Mouse (Mus musculus): ENCODE measurements around the gene Galnt18.

Gene Galnt18

GRCm38 (mm10) chr7:111779504-111780242 is at the start of gene Galnt18:
Galnt18 (minus strand) TSS chr7:111779977.
- H3K27me3 ChIP-seq (ENCODE audit: control insufficient read depth, insufficient read depth, low read length, poor library complexity, severe bottlenecking), result no peaks in the 10 kb centered on the region
- no peaks in the 10 kb centered on the region for H3K36me3 ChIP-seq (ENCODE audit: control insufficient read depth, insufficient read depth, low read length, poor library complexity, severe bottlenecking)
- DNase-seq (ENCODE audit: low read depth, low spot score), result no peak

- Histone ChIP-seq H3K36me3 (ENCODE audit: control insufficient read depth, insufficient read depth, low read length, poor library complexity, severe bottlenecking) (no peaks in the 10 kb centered on the region), H3K27me3 (ENCODE audit: control insufficient read depth, insufficient read depth, low read length, poor library complexity, severe bottlenecking) (no peaks in the 10 kb centered on the region)
- DNase-seq (ENCODE audit: low read depth, low spot score), result no peak
Measured at GRCm38 (mm10) chr7:111827337-111827736, 47.6 kb upstream of the Galnt18 start.

GRCm38 (mm10) chr7:111813093-111813492 is 33.3 kb upstream of the Galnt18 start:
- DNase-seq (ENCODE audit: low read depth, low spot score), result no peak
- H3K27me3 ChIP-seq (ENCODE audit: control insufficient read depth, insufficient read depth, low read length, poor library complexity, severe bottlenecking), result no peaks in the 10 kb centered on the region
- no peaks in the 10 kb centered on the region for H3K36me3 ChIP-seq (ENCODE audit: control insufficient read depth, insufficient read depth, low read length, poor library complexity, severe bottlenecking)

- DNase-seq (ENCODE audit: low read depth, low spot score), result no peak
- Histone ChIP-seq H3K36me3 (ENCODE audit: control insufficient read depth, insufficient read depth, low read length, poor library complexity, severe bottlenecking) (no peaks in the 10 kb centered on the region), H3K27me3 (ENCODE audit: control insufficient read depth, insufficient read depth, low read length, poor library complexity, severe bottlenecking) (no peaks in the 10 kb centered on the region)
Measured at GRCm38 (mm10) chr7:111811036-111811435, 31.3 kb upstream of the Galnt18 start.

- DNase-seq (ENCODE audit: low read depth, low spot score), result no peak
- no peaks in the 10 kb centered on the region for H3K27me3 ChIP-seq (ENCODE audit: control insufficient read depth, insufficient read depth, low read length, poor library complexity, severe bottlenecking)
- no peaks in the 10 kb centered on the region for H3K36me3 ChIP-seq (ENCODE audit: control insufficient read depth, insufficient read depth, low read length, poor library complexity, severe bottlenecking)
Measured at GRCm38 (mm10) chr7:111809796-111810195, 30.0 kb upstream of the Galnt18 start.

GRCm38 (mm10) chr7:111806083-111806482 is 26.3 kb upstream of the Galnt18 start:
- Histone ChIP-seq H3K27me3 (ENCODE audit: control insufficient read depth, insufficient read depth, low read length, poor library complexity, severe bottlenecking) (no peaks in the 10 kb centered on the region), H3K36me3 (ENCODE audit: control insufficient read depth, insufficient read depth, low read length, poor library complexity, severe bottlenecking) (no peaks in the 10 kb centered on the region)
- DNase-seq (ENCODE audit: low read depth, low spot score), result no peak

- H3K27me3 ChIP-seq (ENCODE audit: control insufficient read depth, insufficient read depth, low read length, poor library complexity, severe bottlenecking), result no peaks in the 10 kb centered on the region
- DNase-seq (ENCODE audit: low read depth, low spot score), result no peak
Measured at GRCm38 (mm10) chr7:111804646-111805045, 24.9 kb upstream of the Galnt18 start.

GRCm38 (mm10) chr7:111800785-111801184 is 21.0 kb upstream of the Galnt18 start:
- Histone ChIP-seq H3K27me3 (ENCODE audit: control insufficient read depth, insufficient read depth, low read length, poor library complexity, severe bottlenecking) (no peaks in the 10 kb centered on the region), H3K36me3 (ENCODE audit: control insufficient read depth, insufficient read depth, low read length, poor library complexity, severe bottlenecking) (no peaks in the 10 kb centered on the region)
- no peak for DNase-seq (ENCODE audit: low read depth, low spot score)

More at GRCm38 (mm10) chr7:111804646-111805045, 24.9 kb upstream of the Galnt18 start:
- H3K36me3 ChIP-seq (ENCODE audit: control insufficient read depth, insufficient read depth, low read length, poor library complexity, severe bottlenecking), result no peaks in the 10 kb centered on the region

- H3K27me3 ChIP-seq (ENCODE audit: control insufficient read depth, insufficient read depth, low read length, poor library complexity, severe bottlenecking), result no peaks in the 10 kb centered on the region
- DNase-seq (ENCODE audit: low read depth, low spot score), result no peak
- H3K36me3 ChIP-seq (ENCODE audit: control insufficient read depth, insufficient read depth, low read length, poor library complexity, severe bottlenecking), result no peaks in the 10 kb centered on the region
Measured at GRCm38 (mm10) chr7:111800120-111800519, 20.3 kb upstream of the Galnt18 start.

- no peaks in the 10 kb centered on the region for H3K36me3 ChIP-seq (ENCODE audit: control insufficient read depth, insufficient read depth, low read length, poor library complexity, severe bottlenecking)
- DNase-seq (ENCODE audit: low read depth, low spot score), result no peak
- H3K27me3 ChIP-seq (ENCODE audit: control insufficient read depth, insufficient read depth, low read length, poor library complexity, severe bottlenecking), result no peaks in the 10 kb centered on the region
Measured at GRCm38 (mm10) chr7:111799021-111799420, 19.2 kb upstream of the Galnt18 start.

- DNase-seq (ENCODE audit: low read depth, low spot score), result no peak
- H3K27me3 ChIP-seq (ENCODE audit: control insufficient read depth, insufficient read depth, low read length, poor library complexity, severe bottlenecking), result no peaks in the 10 kb centered on the region
- no peaks in the 10 kb centered on the region for H3K36me3 ChIP-seq (ENCODE audit: control insufficient read depth, insufficient read depth, low read length, poor library complexity, severe bottlenecking)
Measured at GRCm38 (mm10) chr7:111797337-111798010, 17.7 kb upstream of the Galnt18 start.

GRCm38 (mm10) chr7:111795059-111795458 is 15.3 kb upstream of the Galnt18 start:
- H3K36me3 ChIP-seq (ENCODE audit: control insufficient read depth, insufficient read depth, low read length, poor library complexity, severe bottlenecking), result no peaks in the 10 kb centered on the region
- no peak for DNase-seq (ENCODE audit: low read depth, low spot score)
- no peaks in the 10 kb centered on the region for H3K27me3 ChIP-seq (ENCODE audit: control insufficient read depth, insufficient read depth, low read length, poor library complexity, severe bottlenecking)

- Histone ChIP-seq H3K36me3 (ENCODE audit: control insufficient read depth, insufficient read depth, low read length, poor library complexity, severe bottlenecking) (no peaks in the 10 kb centered on the region), H3K27me3 (ENCODE audit: control insufficient read depth, insufficient read depth, low read length, poor library complexity, severe bottlenecking) (no peaks in the 10 kb centered on the region)
- no peak for DNase-seq (ENCODE audit: low read depth, low spot score)
Measured at GRCm38 (mm10) chr7:111792154-111792553, 12.4 kb upstream of the Galnt18 start.

- no peak for DNase-seq (ENCODE audit: low read depth, low spot score)
- no peaks in the 10 kb centered on the region for H3K36me3 ChIP-seq (ENCODE audit: control insufficient read depth, insufficient read depth, low read length, poor library complexity, severe bottlenecking)
Measured at GRCm38 (mm10) chr7:111791347-111791746, 11.6 kb upstream of the Galnt18 start.

GRCm38 (mm10) chr7:111787921-111788320 is 8.1 kb upstream of the Galnt18 start:
- no peak for DNase-seq (ENCODE audit: low read depth, low spot score)
- H3K27me3 ChIP-seq (ENCODE audit: control insufficient read depth, insufficient read depth, low read length, poor library complexity, severe bottlenecking), result no peaks in the 10 kb centered on the region
- no peaks in the 10 kb centered on the region for H3K36me3 ChIP-seq (ENCODE audit: control insufficient read depth, insufficient read depth, low read length, poor library complexity, severe bottlenecking)

More at GRCm38 (mm10) chr7:111791347-111791746, 11.6 kb upstream of the Galnt18 start:
- H3K27me3 ChIP-seq (ENCODE audit: control insufficient read depth, insufficient read depth, low read length, poor library complexity, severe bottlenecking), result no peaks in the 10 kb centered on the region

Data from splenic B cell, adult 2 months (primary cell).